Mouse (Mus musculus): ENCODE data around the gene Trpm8. TPM values are rescaled to one million over a fixed set of nuclear protein-coding genes. Genes with fewer than 3 reads are reported as not detected.
A peak's percentile ranks its signal among the peaks of the same experiment; 100 is the strongest.

Gene Trpm8
- under 1 TPM in 1 of 2 experiments, not detected in 1; 0.12 TPM for total RNA-seq (2021)
- long read RNA-seq, experiment 1 = 0 reads
- long read RNA-seq, experiment 2 = 0 reads

DNA sequence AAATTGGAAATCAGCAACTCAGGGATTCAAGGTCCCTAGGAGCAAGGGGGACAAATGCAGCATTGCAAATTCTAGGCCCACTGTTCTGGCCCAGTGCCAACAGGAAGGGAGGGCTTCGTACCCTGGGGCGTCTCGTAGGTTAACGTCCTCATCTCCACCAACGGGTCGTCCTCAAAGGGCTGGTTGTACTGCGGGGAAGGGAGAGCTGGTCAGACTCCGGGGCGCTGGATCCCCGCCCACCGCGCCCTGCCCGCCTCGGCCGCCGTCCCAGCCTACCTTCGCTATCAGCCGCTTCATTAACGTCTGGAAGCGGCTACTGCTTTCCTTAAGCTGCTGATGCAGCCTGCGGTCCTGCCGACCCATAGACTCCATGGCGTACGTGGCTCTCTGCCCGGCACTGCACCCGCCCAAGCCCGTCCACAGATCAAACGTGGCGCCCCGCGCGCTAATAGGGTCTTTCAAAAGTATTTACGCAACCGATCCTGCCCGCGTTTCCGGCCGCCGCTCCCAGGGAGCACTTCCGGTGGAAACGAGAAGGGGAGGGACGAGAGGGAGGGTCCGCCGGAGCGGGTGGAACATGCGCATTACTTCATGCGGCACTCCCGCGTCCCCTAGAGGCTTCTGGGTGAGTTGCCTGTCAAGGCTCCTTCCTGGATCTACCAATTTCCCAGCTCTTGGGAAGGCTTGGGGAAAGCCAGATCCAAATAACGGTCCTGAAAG, at the start of gene Trpm8, which contains the start of gene Hjurp:
Gene Trpm8 (plus strand): TSS at position 564 of the 720 bp plus-strand sequence.
Gene Hjurp (minus strand): TSS at position 536 of the 720 bp plus-strand sequence.
- peak within 1 kb of the TSS; percentile 23 for H3K27ac ChIP-seq
- DNase-seq (ENCODE audit: low spot score in 2 of 2) = peak; percentile 100
- H3K4me3 ChIP-seq = peak within 1 kb of the TSS; percentile 57
- peak; percentile 95 for TF ChIP-seq CTCF (conservative IDR thresholded peaks at IDR 0.05)

DNA sequence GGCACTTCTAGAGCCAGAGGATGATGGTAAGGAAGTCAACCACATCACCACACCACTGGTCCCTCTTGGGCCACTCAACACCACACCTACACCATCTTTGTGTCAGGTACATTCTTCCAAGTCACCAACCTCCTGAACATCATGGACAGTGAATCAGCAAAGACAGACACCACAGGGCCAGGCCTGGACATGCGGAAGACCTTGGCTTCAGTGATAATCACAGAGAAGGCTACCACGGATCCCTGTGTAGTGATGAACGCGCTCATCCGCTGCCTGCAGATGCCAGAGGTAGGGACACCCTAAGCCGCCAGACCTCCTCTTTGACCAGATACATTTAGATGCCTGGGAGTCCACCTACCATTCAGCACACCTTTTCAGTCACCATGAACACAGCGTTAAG, 49.3 kb upstream of the Trpm8 start:
- DNase-seq (ENCODE audit: low spot score in 2 of 2) = no peak
- TF ChIP-seq CTCF (conservative IDR thresholded peaks at IDR 0.05) = no peak
- H3K27ac ChIP-seq = no peak overlapping the region
- H3K4me3 ChIP-seq = no peak overlapping the region

DNA sequence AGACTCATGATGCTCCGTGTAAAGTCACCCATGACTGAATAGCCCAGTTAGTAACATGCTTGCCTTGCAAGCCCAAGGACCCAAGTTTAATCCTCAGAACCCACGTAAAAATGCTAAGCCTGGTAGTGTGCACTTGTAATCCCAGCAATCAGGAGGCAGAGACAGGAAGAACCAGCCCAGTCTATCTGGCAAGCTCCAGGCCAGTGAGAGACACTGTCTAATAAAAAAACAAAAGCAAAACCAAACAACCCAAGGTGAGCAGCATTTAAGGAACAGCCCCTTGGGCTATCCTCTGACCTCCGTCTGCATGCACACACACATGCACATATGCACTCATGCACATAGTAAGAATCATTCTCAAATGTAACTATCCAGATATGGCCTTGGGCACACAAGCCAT, 47.9 kb upstream of the Trpm8 start:
- DNase-seq (ENCODE audit: low spot score in 2 of 2) = no peak
- TF ChIP-seq CTCF (conservative IDR thresholded peaks at IDR 0.05) = no peak
- Histone ChIP-seq H3K27ac (no peak overlapping the region), H3K4me3 (no peak overlapping the region)

DNA sequence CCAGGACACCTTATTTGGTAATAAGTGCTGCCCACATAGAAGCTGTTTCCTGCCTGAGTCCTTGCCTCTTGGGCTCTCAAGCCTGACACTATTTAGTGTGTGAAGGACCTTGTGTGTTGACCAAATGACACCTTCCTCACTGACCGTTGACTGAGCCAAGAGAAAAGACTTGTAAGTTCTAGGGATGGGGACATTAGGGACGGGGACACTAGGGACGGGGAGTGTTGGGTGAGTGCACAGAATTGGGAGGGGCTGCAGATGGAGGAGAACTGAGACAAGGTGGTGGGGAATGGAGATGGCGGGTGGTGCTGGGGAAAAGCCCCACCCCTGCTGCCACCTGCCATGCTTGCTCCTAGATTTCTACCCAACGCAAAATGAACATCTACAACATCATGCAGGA, 47.5 kb upstream of the Trpm8 start:
- DNase-seq (ENCODE audit: low spot score in 2 of 2) = no peak

DNA sequence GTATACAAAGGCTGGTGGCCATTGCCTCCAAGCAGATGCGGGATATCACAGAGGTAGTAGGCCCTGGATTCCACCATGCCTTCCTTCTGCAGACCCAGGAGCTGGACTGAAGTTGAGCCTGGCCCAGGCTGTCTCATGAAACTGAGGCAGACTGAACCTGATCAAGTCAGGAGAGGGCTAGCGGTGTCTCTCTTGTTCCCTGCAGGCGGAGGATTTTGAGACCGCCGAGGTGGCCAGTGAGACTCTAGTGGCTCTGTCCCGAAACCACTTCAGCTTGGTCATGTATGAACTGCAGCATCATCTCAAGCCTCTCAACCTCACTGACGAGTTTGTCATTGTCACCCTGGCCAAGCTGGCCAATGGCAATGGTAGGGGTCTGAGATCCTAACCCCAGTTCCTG, 47.0 kb upstream of the Trpm8 start:
- no peak for TF ChIP-seq CTCF (conservative IDR thresholded peaks at IDR 0.05)
- DNase-seq (ENCODE audit: low spot score in 2 of 2) = no peak
- H3K27ac ChIP-seq = no peak overlapping the region
- H3K4me3 ChIP-seq = no peak overlapping the region

More for the DNA sequence above, 47.5 kb upstream of the Trpm8 start:
- no peak for TF ChIP-seq CTCF (conservative IDR thresholded peaks at IDR 0.05)
- H3K4me3 ChIP-seq = no peak overlapping the region
- no peak overlapping the region for H3K27ac ChIP-seq

DNA sequence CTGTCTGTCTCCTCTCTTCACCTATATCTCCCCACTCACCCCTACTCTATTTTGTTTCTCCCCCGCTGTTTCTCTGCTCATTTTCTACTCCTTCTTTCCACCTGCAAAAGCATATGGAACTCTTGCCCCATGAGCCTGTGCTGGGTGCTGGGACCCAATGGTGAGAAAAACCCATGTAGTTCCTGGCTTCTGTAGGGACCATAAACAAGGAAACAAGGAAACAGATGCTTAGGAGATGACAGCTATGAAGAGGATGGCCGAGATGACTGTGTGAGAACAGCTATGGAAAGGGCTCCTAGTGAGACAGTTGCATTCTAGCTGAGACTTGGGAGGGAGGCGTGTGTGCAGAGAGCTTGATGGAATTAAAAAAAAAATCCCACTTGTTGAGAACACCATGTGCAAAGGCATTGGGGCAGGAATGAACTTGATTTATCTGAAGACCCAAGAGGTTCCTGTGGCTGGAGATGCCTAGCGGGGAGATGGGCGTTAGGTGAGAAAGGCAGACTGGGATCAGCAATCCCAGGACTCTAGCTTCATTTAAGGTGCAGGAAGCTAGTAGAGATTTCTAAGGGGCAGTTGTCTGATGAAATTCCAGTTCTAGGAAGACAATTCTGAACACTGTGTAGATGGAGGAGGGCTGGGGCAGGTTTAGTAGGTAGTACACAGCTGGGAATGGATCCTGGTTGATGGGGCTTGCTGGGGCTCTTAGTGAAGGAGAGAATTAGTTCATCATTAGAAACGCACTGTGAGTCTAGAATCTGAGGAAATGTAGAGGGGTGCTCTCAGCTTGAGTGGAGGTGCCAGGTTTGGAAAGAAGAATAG, 46.3 kb upstream of the Trpm8 start:
- TF ChIP-seq CTCF (conservative IDR thresholded peaks at IDR 0.05) = no peak
- no peak overlapping the region for H3K4me3 ChIP-seq
- no peak for DNase-seq (ENCODE audit: low spot score in 2 of 2)

DNA sequence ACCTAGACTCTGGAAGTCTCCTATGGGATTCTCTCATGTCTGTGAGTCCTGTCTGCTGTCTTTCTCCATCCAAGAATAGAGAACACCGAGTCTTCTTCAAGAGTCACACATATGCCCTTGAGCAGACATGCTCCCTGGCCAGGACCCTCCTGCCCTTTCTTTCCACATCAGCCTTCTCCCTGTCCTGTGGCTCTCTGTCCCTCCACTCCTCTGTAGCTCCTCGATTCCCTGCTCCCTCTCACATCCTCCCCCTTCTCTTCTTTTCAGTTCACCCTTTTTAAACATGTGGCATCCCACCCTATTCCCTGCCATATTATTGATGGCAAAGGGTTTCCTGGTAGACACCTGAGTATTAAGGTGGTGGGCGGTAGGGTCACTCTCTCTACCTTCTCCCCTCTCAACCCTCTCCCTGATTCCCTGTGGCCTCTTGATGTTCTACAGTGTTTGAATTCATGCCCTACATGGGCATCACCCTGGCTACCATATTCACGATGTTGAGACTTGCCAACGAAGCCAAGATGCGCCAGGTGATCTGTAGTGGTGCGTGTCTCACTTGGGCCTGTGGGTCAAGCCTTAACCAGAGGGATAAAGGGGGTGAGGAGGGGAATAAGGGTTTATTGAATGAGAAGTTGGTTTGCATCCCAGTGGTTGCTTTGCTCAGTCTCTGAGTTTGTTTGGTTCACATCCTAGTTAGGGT, 45.5 kb upstream of the Trpm8 start:
- no peak overlapping the region for H3K4me3 ChIP-seq
- no peak for DNase-seq (ENCODE audit: low spot score in 2 of 2)
- TF ChIP-seq CTCF (conservative IDR thresholded peaks at IDR 0.05) = no peak
- no peak overlapping the region for H3K27ac ChIP-seq

More for the DNA sequence above, 46.3 kb upstream of the Trpm8 start:
- no peak overlapping the region for H3K27ac ChIP-seq

DNA sequence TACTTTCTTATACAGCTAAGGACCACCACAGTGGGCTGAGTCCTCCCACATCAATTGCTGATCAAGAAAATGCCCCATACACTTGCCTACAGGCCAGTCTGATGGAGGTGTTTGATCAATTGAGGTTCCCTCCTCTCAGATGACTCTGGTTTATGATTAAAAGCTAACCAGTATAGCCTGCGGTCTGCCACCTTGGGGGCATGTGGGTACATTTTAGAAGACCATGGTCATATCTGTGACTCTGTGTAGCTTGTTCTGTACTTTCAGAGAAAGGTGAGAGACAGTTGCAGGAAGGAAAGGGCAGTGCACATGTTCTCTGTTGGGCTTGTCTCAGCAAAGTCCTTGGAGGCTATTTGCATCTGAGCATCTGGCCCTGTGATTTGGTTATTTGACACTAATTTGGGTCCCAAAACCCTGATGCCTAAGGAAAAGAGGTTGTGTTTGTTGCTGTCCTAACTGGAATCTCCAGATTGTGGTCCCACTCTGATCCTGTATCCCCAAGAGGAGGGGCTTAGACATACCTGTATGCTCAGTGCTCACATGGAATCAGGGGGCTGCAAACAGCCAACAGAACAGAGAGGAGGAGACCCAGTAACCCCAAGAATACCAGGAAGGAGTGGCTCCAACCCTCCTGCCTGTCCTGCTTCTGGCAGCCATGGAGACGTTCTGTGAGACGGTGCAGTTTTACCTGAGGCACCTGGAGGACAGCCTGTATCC, 44.6 kb upstream of the Trpm8 start:
- no peak overlapping the region for H3K4me3 ChIP-seq
- no peak for TF ChIP-seq CTCF (conservative IDR thresholded peaks at IDR 0.05)
- DNase-seq (ENCODE audit: low spot score in 2 of 2) = no peak
- H3K27ac ChIP-seq = no peak overlapping the region

DNA sequence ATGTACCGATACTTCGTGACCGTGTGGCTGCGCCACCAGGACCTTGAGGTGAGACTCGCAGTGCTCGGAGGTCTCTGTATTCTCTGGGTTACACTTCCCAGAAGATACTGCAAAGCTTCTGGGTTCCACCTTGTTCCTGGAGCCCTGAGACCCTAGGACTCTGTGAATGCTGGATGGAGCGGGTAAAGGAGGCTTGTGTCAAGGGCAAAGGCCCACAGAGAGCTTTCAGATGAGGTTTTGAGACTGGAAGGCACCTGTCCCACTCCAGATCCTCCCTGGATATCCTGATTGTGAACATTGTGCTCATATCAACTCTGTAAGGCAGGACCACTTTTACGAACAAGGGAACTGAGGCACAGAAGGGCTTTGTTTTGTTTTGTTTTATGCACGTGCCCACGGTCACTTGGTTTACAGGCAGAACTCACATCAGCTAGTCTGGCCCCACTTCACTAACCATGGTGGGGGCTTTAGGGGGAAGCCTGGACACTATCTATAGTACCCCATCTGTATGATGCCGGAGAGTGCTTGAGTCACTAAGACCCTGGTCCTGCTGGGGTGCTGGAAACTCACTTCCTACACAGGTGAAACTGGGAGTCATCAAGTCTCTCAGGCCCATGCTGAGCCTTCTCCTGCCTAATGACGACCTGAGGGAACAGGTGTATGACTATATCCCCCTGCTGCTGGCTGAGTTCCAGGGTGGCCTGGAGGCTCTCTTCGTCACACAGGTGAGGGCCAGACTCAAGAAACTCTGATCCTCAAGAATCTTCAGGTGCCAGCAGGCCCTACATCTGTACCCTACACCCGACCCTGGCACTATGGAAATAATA, 43.8 kb upstream of the Trpm8 start:
- Histone ChIP-seq H3K27ac (no peak overlapping the region), H3K4me3 (no peak overlapping the region)
- no peak for TF ChIP-seq CTCF (conservative IDR thresholded peaks at IDR 0.05)
- no peak for DNase-seq (ENCODE audit: low spot score in 2 of 2)

DNA sequence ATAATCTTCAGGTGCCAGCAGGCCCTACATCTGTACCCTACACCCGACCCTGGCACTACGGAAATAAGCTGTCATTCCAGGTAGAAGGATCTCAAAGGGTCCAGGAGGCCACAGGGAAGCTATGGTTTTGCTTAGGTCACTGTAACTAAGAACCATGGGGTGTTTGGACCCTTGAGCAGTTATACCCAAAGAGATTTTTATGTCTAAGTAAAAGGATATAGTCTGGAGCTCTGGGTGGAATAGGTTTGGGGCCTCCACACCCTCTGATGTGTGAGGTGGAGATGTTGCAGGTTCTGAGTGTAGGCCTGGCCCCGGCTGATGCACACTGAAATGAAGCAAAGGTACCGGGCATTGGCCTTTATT, 43.2 kb upstream of the Trpm8 start:
- DNase-seq (ENCODE audit: low spot score in 2 of 2) = no peak
- no peak for TF ChIP-seq CTCF (conservative IDR thresholded peaks at IDR 0.05)
- H3K4me3 ChIP-seq = no peak overlapping the region
- no peak overlapping the region for H3K27ac ChIP-seq

DNA sequence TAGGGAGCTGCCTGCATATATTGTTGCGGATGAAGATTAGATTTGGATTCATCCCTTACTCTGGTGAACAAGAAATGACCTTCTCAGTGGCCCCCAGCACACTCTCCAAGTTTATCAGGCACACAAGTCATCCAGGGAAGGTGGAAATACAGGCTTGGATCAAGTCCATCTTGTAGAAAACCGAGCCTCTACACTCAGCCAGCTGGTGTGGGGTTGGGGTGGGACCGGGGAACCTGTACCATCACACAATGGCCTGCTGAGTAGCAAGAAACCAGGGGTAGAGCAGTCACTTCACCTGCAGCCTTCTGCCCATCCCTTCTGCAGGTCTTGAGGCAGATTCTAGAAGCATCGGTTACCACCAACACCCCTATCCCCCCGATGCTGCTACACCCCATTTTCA, 42.8 kb upstream of the Trpm8 start:
- Histone ChIP-seq H3K4me3 (no peak overlapping the region), H3K27ac (no peak overlapping the region)
- TF ChIP-seq CTCF (conservative IDR thresholded peaks at IDR 0.05) = no peak
- DNase-seq (ENCODE audit: low spot score in 2 of 2) = no peak

All from layer of hippocampus, adult 2 months (tissue).